Mouse (Mus musculus): ENCODE data around the gene C1s1. TPM values are rescaled to one million over a fixed set of nuclear protein-coding genes. Genes with fewer than 3 reads are reported as not detected.
"Not testable (repeated sequence)": the region's sequence is repeated elsewhere in the genome, so short reads cannot be mapped to it uniquely, and the experiment has no call there.

Gene C1s1
- 0.65 and 1.0 TPM in 2 replicates for polyA plus RNA-seq (2016; fragmentation: Nextera tagmentation; extraction: Ambion mirVana)

DNA sequence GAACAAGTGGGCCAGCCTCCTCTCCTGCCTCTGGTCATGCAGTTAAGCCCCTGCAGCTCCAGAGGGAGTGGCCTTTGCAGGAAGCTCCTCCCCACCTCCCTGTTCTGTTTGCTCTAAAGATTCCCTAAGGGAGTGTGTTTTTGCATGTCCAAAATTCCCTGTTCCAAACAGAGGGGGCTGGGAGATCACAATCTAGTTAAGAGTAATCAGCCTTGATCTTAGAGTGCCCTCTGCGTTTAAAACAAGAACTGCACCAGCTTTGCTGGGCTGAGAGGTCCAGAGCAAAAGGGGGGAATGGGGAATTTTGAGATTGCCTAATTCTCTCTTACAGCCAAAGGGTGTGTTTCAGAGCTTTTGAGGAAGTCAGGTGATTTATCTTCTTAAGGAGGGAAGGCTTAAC, at the start of gene C1s1:
Gene C1s1 (minus strand): TSS at position 76 of the 400 bp plus-strand sequence.
- 4% methylated on average over 1 of the region's 1 CpGs for WGBS

DNA sequence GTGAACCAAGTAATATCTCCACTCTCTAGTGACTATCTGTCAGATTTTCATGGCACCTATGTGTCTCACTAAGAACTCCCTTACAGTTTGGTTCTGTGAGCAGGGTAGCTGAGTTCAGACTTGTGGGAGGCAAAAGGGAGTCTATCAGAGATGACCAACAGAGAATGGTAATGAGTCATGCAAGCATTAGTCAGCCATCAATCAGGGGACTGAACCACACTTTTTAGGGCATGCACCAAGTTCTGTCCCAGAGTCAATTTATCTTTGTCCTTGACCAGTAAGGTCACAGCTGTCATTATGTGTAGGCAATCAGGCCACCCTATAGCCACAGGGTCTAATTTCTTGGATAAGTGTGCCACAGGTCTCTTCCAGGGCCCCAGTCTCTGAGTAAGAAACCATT, 46.6 kb upstream of the C1s1 start:
- Histone ChIP-seq H3K4me2 (replicated peaks) (no peak overlapping the region), H3K9me3 (replicated peaks) (no peaks in the 10 kb centered on the region)
- no peak for ATAC-seq (ENCODE audit: low FRiP score)

More for the DNA sequence above, at the start of gene C1s1:
- H3K27ac ChIP-seq; H3K36me3 ChIP-seq; H3K9ac ChIP-seq; ATAC-seq (ENCODE audit: low FRiP score); H3K4me2 ChIP-seq (replicated peaks); H3K4me1 ChIP-seq; H3K27me3 ChIP-seq; H3K4me3 ChIP-seq; H3K9me3 ChIP-seq (replicated peaks): not testable (repeated sequence)

GRCm38 (mm10) chr6:124586266-124586665, 44.1 kb upstream of the C1s1 start:
- H3K4me3 ChIP-seq: no peak overlapping the region
- no peak for ATAC-seq (ENCODE audit: low FRiP score)

More for the DNA sequence above, 46.6 kb upstream of the C1s1 start:
- Histone ChIP-seq H3K9ac (no peak overlapping the region), H3K27me3 (no peaks in the 10 kb centered on the region), H3K27ac (no peak overlapping the region), H3K36me3 (no peaks in the 10 kb centered on the region), H3K4me1 (no peaks in the 10 kb centered on the region), H3K4me3 (no peak overlapping the region)

GRCm38 (mm10) chr6:124585761-124586160, 43.6 kb upstream of the C1s1 start:
- Histone ChIP-seq H3K4me1 (no peaks in the 10 kb centered on the region), H3K36me3 (no peaks in the 10 kb centered on the region), H3K9ac (no peak overlapping the region), H3K4me3 (no peak overlapping the region), H3K9me3 (replicated peaks) (no peaks in the 10 kb centered on the region), H3K27me3 (no peaks in the 10 kb centered on the region), H3K4me2 (replicated peaks) (no peak overlapping the region), H3K27ac (no peak overlapping the region)
- 86% methylated on average over 3 of the region's 3 CpGs for WGBS
- no peak for ATAC-seq (ENCODE audit: low FRiP score)

More at GRCm38 (mm10) chr6:124586266-124586665, 44.1 kb upstream of the C1s1 start:
- Histone ChIP-seq H3K9me3 (replicated peaks) (no peaks in the 10 kb centered on the region), H3K4me1 (no peaks in the 10 kb centered on the region), H3K4me2 (replicated peaks) (no peak overlapping the region), H3K27me3 (no peaks in the 10 kb centered on the region), H3K36me3 (no peaks in the 10 kb centered on the region), H3K9ac (no peak overlapping the region), H3K27ac (no peak overlapping the region)
- WGBS: 84% methylated on average over 4 of the region's 4 CpGs

- no peak overlapping the region for H3K4me3 ChIP-seq
- no peak overlapping the region for H3K27ac ChIP-seq
- H3K9me3 ChIP-seq (replicated peaks): no peaks in the 10 kb centered on the region
- H3K27me3 ChIP-seq: no peaks in the 10 kb centered on the region
- no peak overlapping the region for H3K9ac ChIP-seq
- 85% methylated on average over 3 of the region's 3 CpGs for WGBS
- H3K4me2 ChIP-seq (replicated peaks): no peak overlapping the region
- no peak for ATAC-seq (ENCODE audit: low FRiP score)
- no peaks in the 10 kb centered on the region for H3K36me3 ChIP-seq
- no peaks in the 10 kb centered on the region for H3K4me1 ChIP-seq
Observed at GRCm38 (mm10) chr6:124584935-124585334, 42.8 kb upstream of the C1s1 start.

- H3K27ac ChIP-seq: no peak overlapping the region
- no peaks in the 10 kb centered on the region for H3K27me3 ChIP-seq
- no peak overlapping the region for H3K9ac ChIP-seq
- no peaks in the 10 kb centered on the region for H3K9me3 ChIP-seq (replicated peaks)
- H3K36me3 ChIP-seq: no peaks in the 10 kb centered on the region
- no peaks in the 10 kb centered on the region for H3K4me1 ChIP-seq
- H3K4me3 ChIP-seq: no peak overlapping the region
- no peak overlapping the region for H3K4me2 ChIP-seq (replicated peaks)
- 82% methylated on average over 1 of the region's 1 CpGs for WGBS
- no peak for ATAC-seq (ENCODE audit: low FRiP score)
Observed at GRCm38 (mm10) chr6:124582231-124582630, 40.1 kb upstream of the C1s1 start.

GRCm38 (mm10) chr6:124580155-124580554, 38.0 kb upstream of the C1s1 start:
- H3K4me1 ChIP-seq; H3K4me2 ChIP-seq (replicated peaks); H3K4me3 ChIP-seq; ATAC-seq (ENCODE audit: low FRiP score); H3K27me3 ChIP-seq; H3K9ac ChIP-seq; H3K27ac ChIP-seq; H3K9me3 ChIP-seq (replicated peaks); H3K36me3 ChIP-seq: not testable (repeated sequence)
- 94% methylated on average over 7 of the region's 7 CpGs for WGBS

GRCm38 (mm10) chr6:124575155-124575678, 33.1 kb upstream of the C1s1 start:
- not testable (repeated sequence) for H3K27me3 ChIP-seq; H3K4me3 ChIP-seq; H3K36me3 ChIP-seq; H3K4me2 ChIP-seq (replicated peaks); H3K27ac ChIP-seq; H3K4me1 ChIP-seq; ATAC-seq (ENCODE audit: low FRiP score); H3K9me3 ChIP-seq (replicated peaks); H3K9ac ChIP-seq
- WGBS: 85% methylated on average over 3 of the region's 3 CpGs

DNA sequence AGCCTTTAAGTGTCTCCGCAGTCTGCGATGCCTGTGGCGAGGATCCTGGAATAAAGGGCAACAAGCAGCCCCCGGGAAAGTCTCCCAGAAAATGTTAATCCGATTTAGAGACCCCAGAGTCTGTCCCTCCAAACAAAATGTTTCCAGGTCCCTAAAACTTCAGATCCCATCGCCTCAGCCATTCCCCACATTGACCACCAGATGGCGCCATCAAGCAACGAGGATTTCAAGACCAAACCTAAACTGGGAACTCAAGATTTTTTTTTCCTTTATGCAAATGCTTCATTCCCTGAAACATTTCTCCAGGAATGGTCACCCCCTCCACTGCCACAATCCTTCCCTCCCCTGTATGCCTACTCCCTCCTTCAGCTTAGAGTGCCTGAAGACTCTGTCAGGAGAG, 27.9 kb upstream of the C1s1 start, which contains the start of gene C1rb:
Gene C1rb (plus strand): TSS at position 269 of the 400 bp plus-strand sequence.
- Histone ChIP-seq H3K27ac (no peak within 1 kb of the TSS), H3K36me3 (no peaks in the 10 kb centered on the region), H3K27me3 (no peaks in the 10 kb centered on the region), H3K4me1 (no peaks in the 10 kb centered on the region), H3K4me2 (replicated peaks) (no peak within 1 kb of the TSS), H3K4me3 (no peak within 1 kb of the TSS), H3K9me3 (replicated peaks) (no peaks in the 10 kb centered on the region), H3K9ac (no peak within 1 kb of the TSS)
- no peak for ATAC-seq (ENCODE audit: low FRiP score)
- 2% methylated on average over 8 of the region's 8 CpGs for WGBS

DNA sequence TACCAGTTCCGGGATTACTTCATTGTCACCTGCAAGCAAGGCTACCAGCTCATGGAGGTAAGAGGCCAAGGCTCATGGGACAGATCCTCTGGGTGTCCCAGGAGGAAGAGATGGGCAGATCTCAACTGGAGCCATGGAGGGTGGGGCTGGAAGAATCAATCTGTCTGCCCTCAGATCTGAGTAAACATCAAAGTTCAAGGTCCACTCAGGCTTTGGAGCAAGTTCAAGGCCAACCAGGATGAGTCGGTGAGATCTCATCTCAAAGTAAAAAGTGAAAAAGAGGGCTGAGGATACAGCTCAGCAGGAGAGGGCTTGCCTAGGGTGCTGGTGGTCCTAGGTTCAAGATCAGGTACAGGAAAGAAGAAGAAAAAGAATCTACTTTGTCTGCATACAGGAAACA, 19.5 kb upstream of the C1s1 start:
- H3K9ac ChIP-seq; H3K27me3 ChIP-seq; H3K4me2 ChIP-seq (replicated peaks); H3K4me3 ChIP-seq; ATAC-seq (ENCODE audit: low FRiP score); H3K9me3 ChIP-seq (replicated peaks); H3K27ac ChIP-seq; H3K4me1 ChIP-seq; H3K36me3 ChIP-seq: not testable (repeated sequence)
- WGBS: 92% methylated on average over 2 of the region's 2 CpGs

- not testable (repeated sequence) for H3K27ac ChIP-seq; H3K4me3 ChIP-seq; H3K36me3 ChIP-seq; H3K27me3 ChIP-seq; H3K9ac ChIP-seq; H3K9me3 ChIP-seq (replicated peaks); ATAC-seq (ENCODE audit: low FRiP score); H3K4me1 ChIP-seq; H3K4me2 ChIP-seq (replicated peaks)
- WGBS: 81% methylated on average over 4 of the region's 4 CpGs
Observed at GRCm38 (mm10) chr6:124561156-124561555, 19.0 kb upstream of the C1s1 start.

GRCm38 (mm10) chr6:124555956-124556355, 13.8 kb upstream of the C1s1 start:
- not testable (repeated sequence) for H3K9me3 ChIP-seq (replicated peaks); ATAC-seq (ENCODE audit: low FRiP score); H3K27ac ChIP-seq; H3K9ac ChIP-seq; H3K36me3 ChIP-seq; H3K4me3 ChIP-seq; H3K4me1 ChIP-seq; H3K27me3 ChIP-seq; H3K4me2 ChIP-seq (replicated peaks)
- WGBS: 87% methylated on average over 2 of the region's 2 CpGs

DNA sequence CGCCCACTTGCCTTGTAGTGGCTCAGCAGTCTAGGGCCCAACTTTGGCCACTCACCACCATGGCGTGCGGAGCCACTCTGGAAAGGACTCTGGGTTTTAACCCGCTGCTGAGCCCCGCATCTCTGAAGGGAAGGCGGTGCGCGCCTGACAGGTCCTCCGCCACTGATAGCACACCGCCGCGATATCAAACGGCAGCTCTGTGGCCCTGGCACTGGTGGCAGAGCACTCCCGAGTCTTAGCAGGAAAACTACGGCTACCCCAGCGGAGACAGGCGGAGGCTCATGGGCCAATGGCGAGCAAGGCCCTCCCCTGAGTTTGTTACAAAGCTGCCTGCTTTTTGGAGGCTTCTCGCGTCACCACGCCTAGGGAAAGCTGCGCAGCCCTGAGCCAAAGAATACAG, 10.6 kb upstream of the C1s1 start:
- Histone ChIP-seq H3K4me2 (replicated peaks) (no peak overlapping the region), H3K9ac (no peak overlapping the region), H3K36me3 (no peaks in the 10 kb centered on the region), H3K4me3 (no peak overlapping the region), H3K27ac (no peak overlapping the region), H3K4me1 (no peaks in the 10 kb centered on the region), H3K27me3 (no peaks in the 10 kb centered on the region), H3K9me3 (replicated peaks) (peaks cover 14% of the 10 kb centered on the region)
- WGBS: 69% methylated on average over 22 of the region's 22 CpGs
- ATAC-seq (ENCODE audit: low FRiP score): no peak

All from hindbrain, embryonic 12.5 days (tissue).